Mouse (Mus musculus): ENCODE measurements at regions not wholly inside any gene's neighbourhood (a gene's known extent, or its start where the extent isn't known, plus 50 kb on each side); places are given as distances from the start of the nearest gene placed in this dataset.

GRCm38 (mm10) chrX:158808526-158809144 lies 401.5 kb upstream of the Rps6ka3 start:
- DNase-seq (ENCODE audit: low spot score), result no peak

DNA sequence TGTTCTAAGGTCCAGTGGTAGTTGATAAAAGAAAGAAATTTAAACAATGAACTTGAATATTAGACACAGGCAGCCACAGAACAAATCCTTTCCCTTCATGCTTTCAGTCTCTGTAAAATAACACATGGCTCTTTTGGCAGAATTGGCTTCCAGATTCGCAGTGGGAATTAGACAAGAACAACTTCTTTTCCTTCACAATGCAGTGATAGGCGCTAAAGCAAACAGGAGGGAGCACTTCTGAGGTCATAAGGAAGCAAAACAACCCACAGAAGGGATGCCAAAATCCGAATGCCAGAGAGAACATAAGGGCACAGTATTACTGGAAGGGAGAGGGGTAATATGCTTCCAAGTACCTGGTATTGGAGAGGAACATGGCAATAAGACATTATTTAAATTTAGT lies 396.3 kb upstream of the Rps6ka3 start:
- peak; percentile 3 for DNase-seq (ENCODE audit: low spot score)

DNA sequence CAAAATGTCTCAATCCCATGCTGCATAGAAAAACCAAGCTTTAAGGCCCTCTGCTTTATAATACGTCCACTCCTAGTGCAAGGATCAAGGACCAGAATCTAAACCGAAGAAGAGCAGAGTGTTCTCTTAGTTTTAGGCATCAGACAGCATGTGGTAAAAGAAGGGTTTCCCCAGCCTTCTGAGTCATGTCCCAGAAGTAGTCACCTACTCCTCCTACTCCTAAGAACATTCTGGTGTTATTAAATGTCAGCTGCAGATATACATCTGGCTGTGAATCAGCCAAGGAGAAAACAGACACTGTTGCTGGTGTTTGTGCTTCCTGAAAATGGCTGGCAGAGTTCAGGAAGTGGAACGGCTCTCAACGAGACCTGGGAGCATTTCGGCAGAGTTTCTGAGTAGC lies 372.6 kb upstream of the Rps6ka3 start:
- DNase-seq (ENCODE audit: low spot score), result no peak

- peak; percentile 53 for DNase-seq (ENCODE audit: low spot score)
Measured at GRCm38 (mm10) chrX:158852308-158852707, 357.8 kb upstream of the Rps6ka3 start.

All from layer of hippocampus, adult 11-12 months (tissue).